Mouse (Mus musculus) myocyte (in vitro differentiated cells): Measurements from ENCODE around the gene Myo1d. TPM values are rescaled to one million over a fixed set of nuclear protein-coding genes. Genes with fewer than 3 reads are reported as not detected.
"Not testable (repeated sequence)": the region's sequence is repeated elsewhere in the genome, so short reads cannot be mapped to it uniquely, and the experiment has no call there.

Experiments used
- H3K27me3 ChIP-seq: one replicate; pipeline ENCODE4 v1.6.1; 2011; ENCODE audit not compliant: control insufficient read depth, insufficient read depth, insufficient read length
- H3K36me3 ChIP-seq: one replicate; pipeline ENCODE4 v1.6.1; 2011; ENCODE audit not compliant: control insufficient read depth, insufficient read depth
- H3K4me2 ChIP-seq: one replicate; pipeline ENCODE4 v1.6.1; 2011; ENCODE audit warnings: low read depth, control low read depth
- H3K4me3 ChIP-seq: one replicate; pipeline ENCODE4 v1.5.1; 2011; ENCODE audit warnings: mild to moderate bottlenecking, control low read depth, moderate library complexity
- H3K79me2 ChIP-seq: one replicate; pipeline ENCODE4 v1.6.1; 2011; ENCODE audit not compliant: control insufficient read depth, insufficient read depth
- H3ac ChIP-seq: one replicate; pipeline ENCODE4 v1.6.1; 2011; ENCODE audit not compliant: control insufficient read depth, insufficient read length
- CEBPB ChIP-seq: IDR thresholded peaks from 2 replicates; pipeline ENCODE4 v1.6.1; 2011; ENCODE audit warnings: mild to moderate bottlenecking, moderate library complexity; ENCODE audit not compliant: poor library complexity, insufficient read depth, severe bottlenecking
- E2F4 ChIP-seq: IDR thresholded peaks from one replicate; pipeline ENCODE4 v1.6.1; 2011; ENCODE audit warnings: mild to moderate bottlenecking, control low read depth, moderate library complexity; ENCODE audit not compliant: insufficient read depth
- MAX ChIP-seq: IDR thresholded peaks from one replicate; pipeline ENCODE4 v1.6.1; 2011; ENCODE audit warnings: low read depth, mild to moderate bottlenecking, control low read depth
- MYOD1 ChIP-seq, 3 experiments: IDR thresholded peaks; one replicate each; pipeline ENCODE4 v1.6.1; 2011; ENCODE audit warnings: control low read depth in 2 of 3, low read depth in 2 of 3, mild to moderate bottlenecking in 2 of 3, moderate library complexity in 1 of 3; ENCODE audit not compliant: insufficient read length in 2 of 3, control insufficient read depth in 1 of 3
- MYOG ChIP-seq, 3 experiments: IDR thresholded peaks; one replicate each; pipeline ENCODE4 v1.6.1; 2011; ENCODE audit warnings: control low read depth in 2 of 3, low read depth in 2 of 3, mild to moderate bottlenecking in 2 of 3; ENCODE audit not compliant: insufficient read length in 2 of 3, control insufficient read depth in 1 of 3, insufficient read depth in 1 of 3
- POLR2A ChIP-seq: IDR thresholded peaks from one replicate; pipeline ENCODE4 v1.6.1; 2011; ENCODE audit warnings: low read depth, mild to moderate bottlenecking, control low read depth, moderate library complexity; ENCODE audit not compliant: insufficient read length
- POLR2AphosphoS2 ChIP-seq: IDR thresholded peaks from one replicate; pipeline ENCODE4 v1.6.1; 2011; ENCODE audit warnings: low read depth, control low read depth; ENCODE audit not compliant: insufficient read length
- REST ChIP-seq: IDR thresholded peaks from one replicate; pipeline ENCODE4 v1.6.1; 2011; ENCODE audit warnings: mild to moderate bottlenecking, control low read depth, moderate library complexity; ENCODE audit not compliant: insufficient read depth, insufficient read length
- SRF ChIP-seq: IDR thresholded peaks from one replicate; pipeline ENCODE4 v1.6.1; 2011; ENCODE audit warnings: low read depth; ENCODE audit not compliant: control insufficient read depth, insufficient read length
- TCF12 ChIP-seq: IDR thresholded peaks from one replicate; pipeline ENCODE4 v1.6.1; 2011; ENCODE audit warnings: mild to moderate bottlenecking, control low read depth; ENCODE audit not compliant: poor library complexity, insufficient read depth, severe bottlenecking
- TCF3 ChIP-seq: IDR thresholded peaks from one replicate; pipeline ENCODE4 v1.6.1; 2011; ENCODE audit warnings: low read depth, control low read depth; ENCODE audit not compliant: insufficient read length
- USF1 ChIP-seq: IDR thresholded peaks from one replicate; pipeline ENCODE4 v1.6.1; 2011; ENCODE audit warnings: low read depth, mild to moderate bottlenecking, control low read depth, moderate library complexity
- polyA plus RNA-seq: library from polyadenylated mRNA; unstranded; fragments of >200 nt; fragmentation: generic; extraction: Trizol; gene quantifications from one replicate; pipeline ENCODE4 v1.2.1, GENCODE M21; 2012; ENCODE audit warnings: missing spikeins

Myo1d gene
- polyA plus RNA-seq, 1 experiment, result 10.5 TPM

DNA sequence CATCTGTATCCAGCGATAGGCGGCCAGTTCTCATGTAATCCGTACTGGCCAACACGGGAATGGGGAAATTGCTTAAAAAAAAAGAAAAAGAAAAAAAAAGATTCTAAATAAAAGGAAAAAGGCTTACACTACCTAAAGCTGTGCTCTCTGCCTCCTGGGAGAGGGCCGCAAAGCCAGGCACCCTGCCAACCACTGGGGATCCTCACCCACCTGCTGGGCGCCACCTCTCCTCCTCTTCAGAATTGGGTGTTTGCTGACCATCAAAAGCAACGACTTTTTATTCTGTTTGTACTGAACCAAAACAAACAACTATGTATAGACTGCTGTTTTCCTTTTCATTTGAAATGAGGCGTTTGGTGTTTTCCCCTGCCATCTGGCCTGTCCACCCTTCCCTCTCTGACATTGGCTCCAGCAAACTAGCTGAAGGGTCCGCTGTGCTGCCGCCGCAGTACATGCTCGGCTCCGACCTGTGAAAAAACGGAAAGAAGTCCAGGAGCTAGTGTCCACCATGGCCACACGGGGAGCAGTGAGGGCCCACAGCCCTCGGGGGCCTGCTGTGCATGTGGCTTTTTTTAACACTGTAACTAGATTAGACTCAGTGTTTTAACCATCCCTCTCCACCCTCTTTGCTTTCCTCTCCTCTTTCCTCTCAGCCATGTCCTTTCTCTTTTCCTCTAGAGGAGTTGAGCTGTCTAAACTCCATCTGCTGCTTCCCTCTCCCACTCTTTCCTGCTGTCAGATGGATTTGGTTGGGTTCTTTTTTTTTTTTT, 307.8 kb downstream of the Myo1d start:
- H3K36me3 ChIP-seq, result peaks cover 44% of the 10 kb centered on the region
- H3K4me3 ChIP-seq, result no peak overlapping the region
- no peaks in the 10 kb centered on the region for H3K27me3 ChIP-seq
- no peaks in the 10 kb centered on the region for H3K79me2 ChIP-seq
- no peak overlapping the region for H3ac ChIP-seq
- no peak for TF ChIP-seq REST
- no peak for TF ChIP-seq MAX
- TF ChIP-seq POLR2A, result no peak
- TF ChIP-seq TCF3, result no peak
- TF ChIP-seq SRF, result no peak
- no peak for TF ChIP-seq E2F4
- TF ChIP-seq TCF12, result no peak
- TF ChIP-seq POLR2AphosphoS2, result no peak
- TF ChIP-seq MYOG (IDR thresholded peaks at IDR 0.05; ENCODE audit: control insufficient read depth in 1 of 3, insufficient read depth in 1 of 3, insufficient read length in 2 of 3, low read depth in 2 of 3), result no peak
- no peak for TF ChIP-seq USF1
- no peak for TF ChIP-seq CEBPB
- no peak for TF ChIP-seq MYOD1 (IDR thresholded peaks at IDR 0.05; ENCODE audit: control insufficient read depth in 1 of 3, insufficient read length in 2 of 3, low read depth in 2 of 3)
- no peak overlapping the region for H3K4me2 ChIP-seq

DNA sequence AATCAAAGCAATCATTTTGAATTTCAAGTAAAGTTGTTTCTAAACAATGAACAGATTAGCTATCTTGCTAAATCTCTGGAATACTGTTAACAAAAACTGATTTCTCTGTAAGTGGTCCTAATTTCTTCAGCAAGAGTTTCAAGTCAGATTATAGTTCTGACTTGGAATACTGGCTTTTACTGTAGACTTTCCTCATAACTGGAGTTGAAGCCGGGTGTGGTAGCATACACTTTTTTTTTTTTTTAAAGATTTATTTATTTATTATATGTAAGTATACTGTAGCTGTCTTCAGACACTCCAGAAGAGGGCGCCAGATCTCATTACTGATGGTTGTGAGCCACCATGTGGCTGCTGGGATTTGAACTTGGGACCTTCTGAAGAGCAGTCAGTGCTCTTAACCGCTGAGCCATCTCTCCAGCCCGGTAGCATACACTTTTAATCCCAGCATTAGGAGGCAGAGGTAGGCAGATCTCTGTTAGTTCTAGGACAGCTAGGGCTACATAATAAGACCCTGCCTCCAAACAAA, 316.2 kb downstream of the Myo1d start:
- H3K79me2 ChIP-seq, H3K4me3 ChIP-seq, H3K27me3 ChIP-seq, H3ac ChIP-seq, H3K4me2 ChIP-seq: not testable (repeated sequence)
- peaks cover 77% of the 10 kb centered on the region for H3K36me3 ChIP-seq

DNA sequence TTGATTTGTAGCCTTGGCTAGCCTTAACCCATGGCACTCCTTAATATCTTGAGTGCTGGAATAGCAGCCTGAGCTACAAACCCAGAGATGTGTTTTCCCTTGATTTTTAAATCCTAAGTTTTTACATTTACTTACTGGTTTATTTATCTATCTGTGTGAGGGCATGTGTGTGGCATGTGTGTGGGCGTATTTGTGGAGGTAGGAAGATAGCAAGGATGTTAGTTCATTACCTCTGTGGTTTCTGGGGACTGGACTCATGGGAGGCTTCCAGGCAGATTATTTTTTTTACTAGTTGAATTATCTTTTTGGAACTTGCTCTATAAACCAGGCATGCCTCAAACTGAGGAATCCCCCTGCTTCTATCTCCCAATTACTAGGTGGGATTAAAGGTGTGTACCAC, 326.6 kb downstream of the Myo1d start:
- H3K27me3 ChIP-seq, result no peaks in the 10 kb centered on the region
- peaks cover 28% of the 10 kb centered on the region for H3K79me2 ChIP-seq
- no peak overlapping the region for H3ac ChIP-seq
- peaks cover 50% of the 10 kb centered on the region for H3K36me3 ChIP-seq
- H3K4me3 ChIP-seq, result no peak overlapping the region
- no peak overlapping the region for H3K4me2 ChIP-seq
- TF ChIP-seq USF1 (no peak), MYOG (IDR thresholded peaks at IDR 0.05; ENCODE audit: control insufficient read depth in 1 of 3, insufficient read depth in 1 of 3, insufficient read length in 2 of 3, low read depth in 2 of 3) (no peak), CEBPB (no peak), MYOD1 (IDR thresholded peaks at IDR 0.05; ENCODE audit: control insufficient read depth in 1 of 3, insufficient read length in 2 of 3, low read depth in 2 of 3) (no peak), REST (no peak), MAX (no peak), POLR2AphosphoS2 (no peak), SRF (no peak), E2F4 (no peak), POLR2A (no peak), TCF12 (no peak), TCF3 (no peak)

DNA sequence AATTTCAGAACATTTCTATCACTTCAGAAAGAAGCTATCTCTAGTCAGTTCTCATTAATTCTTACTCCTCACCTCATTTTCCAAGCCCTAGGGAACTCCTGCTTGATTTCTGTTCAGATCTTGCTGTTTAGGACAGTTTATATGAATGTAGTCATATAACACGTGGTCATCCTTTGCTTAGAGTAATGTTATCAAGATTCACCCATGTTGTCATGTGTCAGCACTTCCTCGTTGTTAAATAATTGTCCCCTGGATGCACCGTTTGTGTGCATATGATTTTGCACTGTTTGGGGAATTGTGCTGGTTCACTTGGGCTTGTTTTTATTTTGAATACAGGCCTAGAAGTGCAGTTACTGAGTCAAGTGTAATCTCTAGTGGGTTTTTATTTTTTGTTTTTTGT, 327.6 kb downstream of the Myo1d start:
- H3K27me3 ChIP-seq, result no peaks in the 10 kb centered on the region
- H3K79me2 ChIP-seq, result peaks cover 33% of the 10 kb centered on the region
- no peak overlapping the region for H3ac ChIP-seq
- no peak for TF ChIP-seq POLR2AphosphoS2
- no peak for TF ChIP-seq TCF3
- no peak for TF ChIP-seq SRF
- TF ChIP-seq TCF12, result no peak
- no peak for TF ChIP-seq E2F4
- TF ChIP-seq MYOD1 (IDR thresholded peaks at IDR 0.05; ENCODE audit: control insufficient read depth in 1 of 3, insufficient read length in 2 of 3, low read depth in 2 of 3), result no peak
- TF ChIP-seq USF1, result no peak
- no peak overlapping the region for H3K4me2 ChIP-seq
- no peak overlapping the region for H3K4me3 ChIP-seq
- peaks cover 51% of the 10 kb centered on the region for H3K36me3 ChIP-seq

DNA sequence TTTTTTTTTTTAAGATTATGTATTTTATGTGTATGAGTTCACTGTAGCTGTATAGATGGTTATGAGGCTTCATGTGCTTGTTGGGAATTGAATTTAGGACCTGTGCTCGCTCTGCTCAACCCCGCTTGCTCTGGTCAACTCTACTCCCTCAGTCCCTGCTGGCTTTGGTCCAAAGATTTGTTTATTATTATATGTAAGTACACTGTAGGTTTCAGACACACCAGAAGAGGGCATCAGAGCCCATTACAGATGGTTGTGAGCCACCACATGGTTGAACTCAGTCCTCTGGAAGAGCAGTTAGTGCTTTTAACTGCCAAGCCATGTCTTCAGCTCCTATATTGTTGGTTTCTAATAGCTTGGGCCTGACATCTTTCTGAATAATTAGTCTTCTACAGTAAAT, 330.0 kb downstream of the Myo1d start:
- H3K79me2 ChIP-seq, result peaks cover 34% of the 10 kb centered on the region
- peaks cover 51% of the 10 kb centered on the region for H3K36me3 ChIP-seq
- H3K27me3 ChIP-seq, result no peaks in the 10 kb centered on the region
- H3K4me3 ChIP-seq, result no peak overlapping the region
- TF ChIP-seq POLR2A, result no peak
- TF ChIP-seq POLR2AphosphoS2, result no peak
- TF ChIP-seq TCF3, result no peak
- TF ChIP-seq MYOG (IDR thresholded peaks at IDR 0.05; ENCODE audit: control insufficient read depth in 1 of 3, insufficient read depth in 1 of 3, insufficient read length in 2 of 3, low read depth in 2 of 3), result no peak
- no peak for TF ChIP-seq CEBPB
- TF ChIP-seq TCF12, result no peak
- no peak for TF ChIP-seq MYOD1 (IDR thresholded peaks at IDR 0.05; ENCODE audit: control insufficient read depth in 1 of 3, insufficient read length in 2 of 3, low read depth in 2 of 3)
- no peak for TF ChIP-seq MAX
- no peak for TF ChIP-seq USF1
- TF ChIP-seq E2F4, result no peak
- no peak for TF ChIP-seq REST
- no peak for TF ChIP-seq SRF
- no peak overlapping the region for H3ac ChIP-seq
- no peak overlapping the region for H3K4me2 ChIP-seq
